Mouse (Mus musculus) small intestine, adult 2 months (tissue): ENCODE results near the gene Rtkn.

Experiments used
- CTCF ChIP-seq: fragments of 200-500 bp; IDR thresholded peaks from 2 replicates; pipeline ENCODE4 v1.5.1; 2012; ENCODE audit warnings: low read depth, mild to moderate bottlenecking, control low read depth, inconsistent platforms, low read length, moderate library complexity, mixed read lengths; ENCODE audit not compliant: insufficient replicate concordance, insufficient read length; ENCODE audit errors: extremely low read depth
- POLR2A ChIP-seq: fragments of 200-500 bp; IDR thresholded peaks from 2 replicates; pipeline ENCODE4 v1.6.1; 2012; ENCODE audit warnings: low read depth, mild to moderate bottlenecking, control low read depth, inconsistent platforms, low read length, moderate library complexity

GRCm38 (mm10) chr6:83125331-83125730 is 9.9 kb upstream of the Rtkn start, which contains the start of gene Ino80b:
- TF ChIP-seq POLR2A, result no peak
- no peak for TF ChIP-seq CTCF
